Mouse (Mus musculus) intestine, postnatal 0 days (tissue): ENCODE measurements around the gene Cab39l. TPM values are rescaled to one million over a fixed set of nuclear protein-coding genes. Genes with fewer than 3 reads are reported as not detected.

Experiments
- ATAC-seq: fragments of 200-750 bp; cut with Nextera tagmentation; 2 replicates; pipeline ENCODE4 v1.8.0; 2017; ENCODE audit warnings: mild to moderate bottlenecking, moderate TSS enrichment, moderate library complexity
- H3K27ac ChIP-seq: fragments of 300-500 bp; sonication (generic); 2 replicates; pipeline ENCODE4 v1.5.1; 2014; ENCODE audit warnings: mild to moderate bottlenecking, low read depth, low read length, moderate library complexity
- H3K27me3 ChIP-seq: fragments of 300-500 bp; sonication (generic); replicated peaks from 2 replicates; pipeline ENCODE4 v1.6.1; 2014; ENCODE audit warnings: low read length, mixed read lengths; ENCODE audit not compliant: control insufficient read depth, insufficient read depth
- H3K36me3 ChIP-seq: fragments of 300-500 bp; sonication (generic); 2 replicates; pipeline ENCODE4 v1.6.1; 2014; ENCODE audit warnings: mild to moderate bottlenecking, moderate library complexity; ENCODE audit not compliant: control insufficient read depth, insufficient read depth
- H3K4me1 ChIP-seq: fragments of 300-500 bp; sonication (generic); replicated peaks from 2 replicates; pipeline ENCODE4 v1.6.1; 2014; ENCODE audit warnings: antibody characterized with exemption, low read length, mixed read lengths; ENCODE audit not compliant: control insufficient read depth, insufficient read depth
- H3K4me2 ChIP-seq: fragments of 300-500 bp; sonication (generic); replicated peaks from 2 replicates; pipeline ENCODE4 v1.6.1; 2014; ENCODE audit warnings: low read depth, mild to moderate bottlenecking, moderate library complexity
- H3K4me3 ChIP-seq: fragments of 300-500 bp; sonication (generic); 2 replicates; pipeline ENCODE4 v1.5.1; 2014; ENCODE audit warnings: low read depth, low read length
- H3K9ac ChIP-seq: fragments of 300-500 bp; sonication (generic); 2 replicates; pipeline ENCODE4 v1.6.1; 2014; ENCODE audit warnings: mild to moderate bottlenecking, low read depth, low read length
- H3K9me3 ChIP-seq: fragments of 300-500 bp; sonication (generic); 2 replicates; pipeline ENCODE4 v1.6.1; 2016; ENCODE audit warnings: mixed run types; ENCODE audit not compliant: control insufficient read depth
- CTCF ChIP-seq: sonication (generic); IDR thresholded peaks from 2 replicates; pipeline ENCODE4 v1.5.1; 2016; ENCODE audit warnings: low read depth, mild to moderate bottlenecking, control low read depth, antibody characterized with exemption, moderate library complexity
- WGBS: fragments of 180-500 bp; shearing (Covaris S2); extraction: QIAGEN DNeasy Blood & Tissue Kit; methylation state at CpG from one replicate; pipeline ENCODE4 v1.1.7; 2014; 5-methylcytosine and 5-hydroxymethylcytosine counted together
- polyA plus RNA-seq: library from polyadenylated mRNA; unstranded; fragments of >200 nt; fragmentation: Nextera tagmentation; extraction: Ambion mirVana; gene quantifications from 2 replicates; pipeline ENCODE4 v1.2.1, GENCODE M21; 2015

Cab39l gene
- polyA plus RNA-seq, 1 experiment from 2014 or later: 19.0 TPM

GRCm38 (mm10) chr14:59626711-59627110 lies 185.9 kb downstream of the Cab39l start:
- H3K9ac ChIP-seq: no peak overlapping the region
- H3K27me3 ChIP-seq: 0 out of 2 replicates have a peak, but pooled peaks cover 5% of the 10 kb centered on the region
- no peak for ATAC-seq
- no peaks in the 10 kb centered on the region; the same call in 1 of the 2 replicates for H3K4me1 ChIP-seq
- WGBS: 36% methylated on average over 8 of the region's 8 CpGs
- H3K36me3 ChIP-seq: 0 out of 2 replicates have a peak, but pooled peaks cover 6% of the 10 kb centered on the region
- no peak for TF ChIP-seq CTCF
- H3K9me3 ChIP-seq: no peaks in the 10 kb centered on the region
- peak overlapping the region; percentile 99 for H3K4me2 ChIP-seq
- H3K4me3 ChIP-seq: peak overlapping the region; percentile 61
- H3K27ac ChIP-seq: no peak overlapping the region

GRCm38 (mm10) chr14:59627142-59627680 lies 186.4 kb downstream of the Cab39l start:
- Histone ChIP-seq H3K27ac (no peak overlapping the region), H3K27me3 (0 out of 2 replicates have a peak, but pooled peaks cover 5% of the 10 kb centered on the region), H3K4me3 (peak overlapping the region; percentile 61), H3K4me2 (peak overlapping the region; percentile 99), H3K4me1 (no peaks in the 10 kb centered on the region; the same call in 1 of the 2 replicates), H3K36me3 (0 out of 2 replicates have a peak, but pooled peaks cover 6% of the 10 kb centered on the region), H3K9me3 (no peaks in the 10 kb centered on the region), H3K9ac (no peak overlapping the region)
- no peak for ATAC-seq
- no peak for TF ChIP-seq CTCF
- 36% methylated on average over 9 of the region's 9 CpGs for whole genome bisulfite sequencing

DNA sequence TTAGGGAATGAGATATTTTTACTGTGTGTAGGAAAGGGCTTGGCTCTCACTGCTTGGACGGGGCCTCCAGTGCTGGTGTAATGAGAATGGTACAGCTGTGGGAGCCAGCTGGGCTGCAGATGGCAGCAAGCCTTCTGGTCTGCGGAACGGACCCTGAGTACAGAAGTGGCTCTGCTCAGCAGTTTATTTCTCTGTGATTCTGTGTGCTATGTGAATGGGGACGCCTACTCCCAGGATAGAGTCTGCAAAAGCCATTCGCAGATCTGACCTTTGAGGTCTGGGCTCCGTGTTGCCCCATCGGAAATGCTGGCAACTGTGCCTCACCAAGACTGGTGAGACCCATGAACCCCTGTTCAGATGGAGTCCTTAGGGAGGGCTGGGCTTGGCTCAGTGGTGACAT lies 187.1 kb downstream of the Cab39l start:
- peak; percentile 41 for TF ChIP-seq CTCF
- no peak for ATAC-seq

GRCm38 (mm10) chr14:59629308-59629707 lies 188.5 kb downstream of the Cab39l start:
- H3K4me3 ChIP-seq: no peak overlapping the region
- no peak for ATAC-seq
- TF ChIP-seq CTCF: no peak

More for the DNA sequence above, 187.1 kb downstream of the Cab39l start:
- H3K27me3 ChIP-seq: 0 out of 2 replicates have a peak, but pooled peaks cover 5% of the 10 kb centered on the region
- H3K27ac ChIP-seq: no peak overlapping the region
- WGBS: 32% methylated on average over 7 of the region's 7 CpGs
- no peaks in the 10 kb centered on the region for H3K9me3 ChIP-seq
- H3K9ac ChIP-seq: no peak overlapping the region; the same call in 1 of the 2 replicates
- H3K36me3 ChIP-seq: 0 out of 2 replicates have a peak, but pooled peaks cover 6% of the 10 kb centered on the region
- H3K4me1 ChIP-seq: no peaks in the 10 kb centered on the region; the same call in 1 of the 2 replicates
- H3K4me2 ChIP-seq: peak overlapping the region; percentile 99
- H3K4me3 ChIP-seq: peak overlapping the region; percentile 61; the same call in 1 of the 2 replicates

DNA sequence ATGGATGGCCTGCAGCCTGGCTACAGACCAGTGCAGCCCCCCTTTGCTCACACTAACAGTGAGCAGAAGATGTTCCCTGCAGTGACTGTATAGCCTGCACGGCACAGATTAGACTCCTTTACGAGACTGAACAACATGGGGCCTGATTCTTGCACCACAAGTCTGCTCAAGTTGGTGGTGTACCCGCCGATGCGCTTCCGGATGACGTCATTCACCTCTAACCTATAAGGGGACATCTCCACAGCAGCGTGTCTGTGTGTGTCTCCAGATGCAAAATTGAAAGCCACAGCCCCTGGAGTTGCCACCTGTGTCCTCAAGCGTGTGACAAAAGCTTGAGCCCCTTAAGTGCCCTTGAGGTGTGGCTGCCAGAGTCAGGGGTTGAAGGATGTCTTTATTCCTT lies 189.3 kb downstream of the Cab39l start:
- Histone ChIP-seq H3K27me3 (no peaks in the 10 kb centered on the region), H3K9me3 (no peaks in the 10 kb centered on the region), H3K36me3 (0 out of 2 replicates have a peak, but pooled peaks cover 6% of the 10 kb centered on the region), H3K4me1 (no peaks in the 10 kb centered on the region; the same call in 1 of the 2 replicates), H3K4me3 (no peak overlapping the region), H3K9ac (no peak overlapping the region), H3K4me2 (no peak overlapping the region), H3K27ac (no peak overlapping the region)
- 93% methylated on average over 9 of the region's 9 CpGs for WGBS
- no peak for ATAC-seq
- TF ChIP-seq CTCF: no peak

More at GRCm38 (mm10) chr14:59629308-59629707, 188.5 kb downstream of the Cab39l start:
- H3K27ac ChIP-seq: no peak overlapping the region
- 0 out of 2 replicates have a peak, but pooled peaks cover 4% of the 10 kb centered on the region for H3K27me3 ChIP-seq
- H3K36me3 ChIP-seq: 0 out of 2 replicates have a peak, but pooled peaks cover 6% of the 10 kb centered on the region
- no peaks in the 10 kb centered on the region; the same call in 1 of the 2 replicates for H3K4me1 ChIP-seq
- 90% methylated on average over 15 of the region's 15 CpGs for WGBS
- H3K9me3 ChIP-seq: no peaks in the 10 kb centered on the region
- no peak overlapping the region for H3K4me2 ChIP-seq
- no peak overlapping the region for H3K9ac ChIP-seq

GRCm38 (mm10) chr14:59632067-59632466 lies 191.3 kb downstream of the Cab39l start:
- Histone ChIP-seq H3K9me3 (no peaks in the 10 kb centered on the region), H3K9ac (no peak overlapping the region), H3K4me2 (no peak overlapping the region), H3K4me1 (no peaks in the 10 kb centered on the region; the same call in 1 of the 2 replicates), H3K36me3 (0 out of 2 replicates have a peak, but pooled peaks cover 6% of the 10 kb centered on the region), H3K27me3 (no peaks in the 10 kb centered on the region), H3K27ac (no peak overlapping the region), H3K4me3 (no peak overlapping the region)
- 93% methylated on average over 6 of the region's 6 CpGs for WGBS
- no peak for ATAC-seq
- TF ChIP-seq CTCF: no peak
